In the genomic region with DNA sequence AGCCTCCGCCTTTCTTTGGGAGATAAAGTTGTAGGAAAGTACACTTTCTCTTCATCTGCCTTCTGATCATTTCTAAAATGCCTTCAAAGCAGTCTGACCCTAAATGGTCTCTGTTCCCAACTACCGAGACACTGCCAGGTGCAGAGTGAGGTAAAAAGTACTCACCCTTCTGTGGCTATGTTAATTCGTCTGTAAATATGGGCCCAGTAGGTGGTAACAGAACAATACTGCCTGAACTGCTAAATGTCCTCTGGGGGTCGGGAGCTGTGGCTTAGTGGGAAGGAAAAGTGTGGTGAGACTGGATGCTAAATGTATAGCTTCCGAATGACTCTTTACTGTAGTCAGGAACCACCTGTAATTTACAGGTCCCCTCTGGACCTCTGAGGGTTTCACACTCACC, we compare ENCODE assay signal across 23 mouse cellular contexts.
"Had no signal": no experiment of that assay in that cellular context is flagged by ENCODE, and none has a peak within 500 bp of the region (broad histone marks: within the 10 kb centered on the region; RNA-seq: fewer than 3 reads in every experiment).

No protein-coding gene starts in this region.

- H3K27me3 ChIP-seq: heart, embryonic 13.5 days; heart, embryonic 15.5 days; hindbrain, embryonic 15.5 days; kidney, embryonic 15.5 days; limb, embryonic 13.5 days; limb, embryonic 15.5 days; liver, embryonic 12.5 days had no signal

- H3K27ac ChIP-seq: heart, adult 2 months; heart, embryonic 13.5 days; heart, embryonic 15.5 days; hindbrain, embryonic 13.5 days; hindbrain, embryonic 15.5 days; hindbrain, postnatal 0 days; kidney, embryonic 15.5 days; kidney, postnatal 0 days; limb, embryonic 13.5 days; limb, embryonic 15.5 days; liver, embryonic 12.5 days had no signal

- H3K9me3 ChIP-seq: heart, embryonic 13.5 days; heart, embryonic 15.5 days; hindbrain, embryonic 13.5 days; hindbrain, embryonic 15.5 days; kidney, embryonic 15.5 days; limb, embryonic 13.5 days; limb, embryonic 15.5 days; liver, embryonic 12.5 days had no signal

- DNase-seq: gastrocnemius, postnatal 14 days; gastrocnemius, postnatal 36 days; heart, adult 2 months; heart, postnatal 14 days; heart, postnatal 36 days; kidney, adult 11 months; kidney, adult 2 months; kidney, adult 9 months; kidney, postnatal 14 days; kidney, postnatal 36 days; layer of hippocampus, adult 9-11 months; layer of hippocampus, postnatal 36 days; left cerebral cortex, postnatal 4 days had no signal

- H3K4me1 ChIP-seq: heart, embryonic 13.5 days; heart, embryonic 15.5 days; hindbrain, embryonic 13.5 days; hindbrain, embryonic 15.5 days; kidney, embryonic 15.5 days; limb, embryonic 13.5 days; limb, embryonic 15.5 days; liver, embryonic 12.5 days had no signal

- H3K36me3 ChIP-seq: heart, embryonic 13.5 days; heart, embryonic 15.5 days; hindbrain, embryonic 13.5 days; hindbrain, embryonic 15.5 days; kidney, embryonic 15.5 days; limb, embryonic 13.5 days; limb, embryonic 15.5 days; liver, embryonic 12.5 days had no signal

- H3K4me3 ChIP-seq: heart, adult 2 months; heart, embryonic 13.5 days; heart, embryonic 15.5 days; hindbrain, embryonic 13.5 days; hindbrain, embryonic 15.5 days; kidney, embryonic 15.5 days; limb, embryonic 13.5 days; limb, embryonic 15.5 days; liver, embryonic 12.5 days had no signal

- H3K9ac ChIP-seq: heart, embryonic 13.5 days; heart, embryonic 15.5 days; hindbrain, embryonic 13.5 days; hindbrain, embryonic 15.5 days; kidney, embryonic 15.5 days; limb, embryonic 13.5 days; limb, embryonic 15.5 days; liver, embryonic 12.5 days had no signal
